Mouse (Mus musculus) midbrain, embryonic 12.5 days (tissue): ENCODE measurements around the gene Mef2b. TPM values are rescaled to one million over a fixed set of nuclear protein-coding genes. Genes with fewer than 3 reads are reported as not detected.

Experiments used
- ATAC-seq: fragments of 200-750 bp; cut with Nextera tagmentation; 2 replicates; pipeline ENCODE4 v1.8.0; 2017; ENCODE audit warnings: low read depth, moderate TSS enrichment, moderate library complexity; ENCODE audit not compliant: low FRiP score
- H3K27ac ChIP-seq: fragments of 300-500 bp; sonication (generic); replicated peaks from 2 replicates; pipeline ENCODE4 v1.5.1; 2016; ENCODE audit warnings: mild to moderate bottlenecking
- H3K27me3 ChIP-seq: fragments of 300-500 bp; sonication (generic); 2 replicates; pipeline ENCODE4 v1.6.1; 2016; ENCODE audit warnings: mild to moderate bottlenecking
- H3K36me3 ChIP-seq: fragments of 300-500 bp; sonication (generic); 2 replicates; pipeline ENCODE4 v1.6.1; 2016
- H3K4me1 ChIP-seq: fragments of 300-500 bp; sonication (generic); 2 replicates; pipeline ENCODE4 v1.6.1; 2016
- H3K4me2 ChIP-seq: fragments of 300-500 bp; sonication (generic); replicated peaks from 2 replicates; pipeline ENCODE4 v1.6.1; 2016; ENCODE audit warnings: mild to moderate bottlenecking, moderate library complexity
- H3K4me3 ChIP-seq: fragments of 300-500 bp; sonication (generic); 2 replicates; pipeline ENCODE4 v1.5.1; 2016; ENCODE audit warnings: mild to moderate bottlenecking
- H3K9ac ChIP-seq: fragments of 300-500 bp; sonication (generic); replicated peaks from 2 replicates; pipeline ENCODE4 v1.6.1; 2016; ENCODE audit warnings: mild to moderate bottlenecking, moderate library complexity
- H3K9me3 ChIP-seq: fragments of 300-500 bp; sonication (generic); 2 replicates; pipeline ENCODE4 v1.6.1; 2016; ENCODE audit warnings: mild to moderate bottlenecking
- WGBS: fragments of 180-500 bp; shearing (Covaris S2); methylation state at CpG from one replicate; pipeline ENCODE4 v1.1.7; 2016; 5-methylcytosine and 5-hydroxymethylcytosine counted together
- polyA plus RNA-seq: library from polyadenylated mRNA; unstranded; fragments of >200 nt; fragmentation: Nextera tagmentation; extraction: Ambion mirVana; gene quantifications from 2 replicates; pipeline ENCODE4 v1.2.1, GENCODE M21; 2016

Gene Mef2b
- polyA plus RNA-seq, 1 experiment from 2014 or later, result 0.19 TPM

DNA sequence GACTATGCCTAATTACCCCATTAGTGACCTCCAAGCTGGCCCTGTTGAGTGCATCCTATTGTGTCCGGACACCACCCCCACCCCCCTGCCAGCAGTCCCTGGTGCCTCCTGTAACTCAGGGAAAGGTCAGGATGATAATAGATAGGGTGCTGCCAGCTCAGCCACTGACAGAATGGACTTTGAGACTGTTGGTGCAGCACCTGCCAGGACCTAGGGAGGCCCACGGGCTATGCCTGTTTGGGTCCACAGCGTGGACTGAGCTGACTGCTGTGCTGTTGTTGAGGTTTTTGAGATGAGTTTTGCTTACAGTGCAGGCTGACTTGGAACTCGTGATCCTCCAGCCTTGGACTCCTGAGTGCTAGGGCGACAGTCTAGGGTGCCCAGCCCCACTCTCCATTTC lies 53.7 kb downstream of the Mef2b start:
- no peak overlapping the region for H3K4me3 ChIP-seq
- no peaks in the 10 kb centered on the region; the same call in 1 of the 2 replicates for H3K27me3 ChIP-seq
- peaks cover 14% of the 10 kb centered on the region; the same call in 1 of the 2 replicates for H3K4me1 ChIP-seq
- H3K9me3 ChIP-seq, result no peaks in the 10 kb centered on the region
- 82% methylated on average over 5 of the region's 5 CpGs for WGBS
- H3K27ac ChIP-seq, result no peak overlapping the region
- H3K4me2 ChIP-seq, result no peak overlapping the region
- no peak overlapping the region for H3K9ac ChIP-seq
- no peaks in the 10 kb centered on the region for H3K36me3 ChIP-seq
- no peak for ATAC-seq

DNA sequence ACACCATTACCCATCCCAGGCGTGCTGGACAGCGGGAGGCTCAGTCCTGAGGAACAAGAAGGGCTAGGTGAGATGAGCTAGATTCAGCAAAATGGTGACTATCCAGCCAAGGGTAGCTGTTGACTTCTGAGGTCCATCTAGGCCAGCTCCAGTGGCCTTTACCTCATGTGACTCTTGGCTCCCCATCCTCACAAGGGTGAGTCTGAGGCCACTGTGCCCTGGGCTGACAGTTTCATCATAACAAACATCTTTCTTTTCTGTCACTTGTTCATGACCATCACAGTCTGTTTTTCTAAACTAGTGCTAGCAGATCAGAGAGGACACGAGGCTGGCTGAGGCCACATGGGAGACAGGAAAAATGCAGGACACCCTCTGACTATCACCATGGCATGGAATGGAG lies 54.7 kb downstream of the Mef2b start:
- H3K4me2 ChIP-seq, result no peak overlapping the region
- H3K4me1 ChIP-seq, result peaks cover 16% of the 10 kb centered on the region; the same call in 1 of the 2 replicates
- H3K27me3 ChIP-seq, result no peaks in the 10 kb centered on the region; the same call in 1 of the 2 replicates
- no peak overlapping the region for H3K9ac ChIP-seq
- H3K36me3 ChIP-seq, result no peaks in the 10 kb centered on the region
- no peak for ATAC-seq
- no peak overlapping the region for H3K27ac ChIP-seq
- no peaks in the 10 kb centered on the region for H3K9me3 ChIP-seq
- H3K4me3 ChIP-seq, result no peak overlapping the region
- 92% methylated on average over 3 of the region's 3 CpGs for WGBS

DNA sequence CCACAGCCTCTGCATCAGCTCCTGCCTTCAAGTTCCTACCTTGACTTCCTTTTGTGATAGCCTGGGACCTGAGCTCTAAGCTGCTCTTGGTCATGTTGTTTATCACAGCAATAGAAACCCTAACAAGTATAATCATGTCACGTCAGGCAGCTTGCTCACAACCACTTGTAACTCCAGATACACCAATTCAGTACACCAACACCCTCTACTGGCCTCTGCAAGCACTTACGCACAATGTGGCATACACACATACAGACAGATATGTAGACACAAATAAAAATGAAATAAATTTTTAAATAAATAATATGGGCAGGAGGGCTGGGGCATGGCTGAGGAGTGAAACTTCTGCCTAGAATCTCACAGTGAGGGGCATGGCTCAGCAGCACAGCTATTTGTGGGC lies 56.3 kb downstream of the Mef2b start:
- no peaks in the 10 kb centered on the region for H3K36me3 ChIP-seq
- H3K4me2 ChIP-seq, result no peak overlapping the region
- WGBS, result 72% methylated on average over 2 of the region's 2 CpGs
- peaks cover 12% of the 10 kb centered on the region for H3K4me1 ChIP-seq
- no peak overlapping the region for H3K9ac ChIP-seq
- H3K27ac ChIP-seq, result no peak overlapping the region
- H3K4me3 ChIP-seq, result no peak overlapping the region
- no peaks in the 10 kb centered on the region for H3K9me3 ChIP-seq
- ATAC-seq, result no peak
- no peaks in the 10 kb centered on the region for H3K27me3 ChIP-seq

GRCm38 (mm10) chr8:70197603-70198002 lies 58.1 kb downstream of the Mef2b start:
- no peak overlapping the region for H3K9ac ChIP-seq
- no peak overlapping the region for H3K27ac ChIP-seq
- no peak for ATAC-seq
- H3K4me2 ChIP-seq, result no peak overlapping the region
- H3K4me3 ChIP-seq, result no peak overlapping the region
- no peaks in the 10 kb centered on the region for H3K36me3 ChIP-seq
- 45% methylated on average over 7 of the region's 7 CpGs for WGBS
- H3K4me1 ChIP-seq, result peaks cover 7% of the 10 kb centered on the region
- no peaks in the 10 kb centered on the region for H3K9me3 ChIP-seq
- H3K27me3 ChIP-seq, result no peaks in the 10 kb centered on the region

GRCm38 (mm10) chr8:70200098-70200681 lies 60.7 kb downstream of the Mef2b start:
- Histone ChIP-seq H3K9me3 (no peaks in the 10 kb centered on the region), H3K27me3 (no peaks in the 10 kb centered on the region), H3K4me2 (no peak overlapping the region), H3K36me3 (no peaks in the 10 kb centered on the region), H3K4me1 (peaks cover 7% of the 10 kb centered on the region), H3K27ac (no peak overlapping the region), H3K4me3 (no peak overlapping the region), H3K9ac (no peak overlapping the region)
- no peak for ATAC-seq
- WGBS, result 75% methylated on average over 5 of the region's 5 CpGs

- H3K9me3 ChIP-seq, result no peaks in the 10 kb centered on the region
- no peak overlapping the region for H3K9ac ChIP-seq
- H3K4me3 ChIP-seq, result no peak overlapping the region
- ATAC-seq, result no peak
- 91% methylated on average over 3 of the region's 3 CpGs for WGBS
- H3K4me2 ChIP-seq, result no peak overlapping the region
- no peaks in the 10 kb centered on the region for H3K27me3 ChIP-seq
- H3K36me3 ChIP-seq, result no peaks in the 10 kb centered on the region
- no peak overlapping the region for H3K27ac ChIP-seq
- peaks cover 7% of the 10 kb centered on the region for H3K4me1 ChIP-seq
Observed at GRCm38 (mm10) chr8:70201417-70201816, 61.9 kb downstream of the Mef2b start.

DNA sequence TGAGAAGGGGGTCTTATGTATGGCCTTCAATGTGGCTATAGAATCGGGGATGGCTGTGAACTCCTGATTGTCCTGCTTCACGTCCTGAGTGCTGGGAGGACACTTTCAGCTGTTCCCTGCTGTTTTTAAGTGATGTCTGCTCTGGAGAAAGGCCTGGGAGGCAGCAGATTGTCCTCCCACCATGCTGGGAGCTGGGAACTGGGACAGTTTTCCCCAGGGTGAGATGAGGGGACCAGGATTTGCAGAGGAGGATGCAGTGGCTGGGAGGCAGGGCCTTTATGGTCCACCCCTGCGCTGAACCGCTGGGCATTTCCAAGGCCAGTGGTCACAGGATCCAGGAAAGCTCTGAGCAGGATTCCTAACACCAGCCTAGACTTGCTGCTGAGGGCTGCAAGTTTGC lies 63.6 kb downstream of the Mef2b start:
- Histone ChIP-seq H3K4me2 (no peak overlapping the region), H3K36me3 (no peaks in the 10 kb centered on the region), H3K4me3 (no peak overlapping the region), H3K27me3 (no peaks in the 10 kb centered on the region), H3K9me3 (no peaks in the 10 kb centered on the region), H3K27ac (no peak overlapping the region), H3K4me1 (peaks cover 4% of the 10 kb centered on the region), H3K9ac (no peak overlapping the region)
- no peak for ATAC-seq
- 79% methylated on average over 4 of the region's 4 CpGs for WGBS

- ATAC-seq, result no peak
- Histone ChIP-seq H3K4me2 (no peak overlapping the region), H3K9ac (no peak overlapping the region), H3K4me3 (no peak overlapping the region), H3K9me3 (no peaks in the 10 kb centered on the region), H3K36me3 (no peaks in the 10 kb centered on the region), H3K27ac (no peak overlapping the region), H3K4me1 (no peaks in the 10 kb centered on the region; the same call in 1 of the 2 replicates), H3K27me3 (peaks cover 3% of the 10 kb centered on the region; the same call in 1 of the 2 replicates)
- WGBS, result 70% methylated on average over 1 of the region's 1 CpGs
Observed at GRCm38 (mm10) chr8:70204757-70205156, 65.2 kb downstream of the Mef2b start.

- H3K4me2 ChIP-seq, result no peak overlapping the region
- H3K27ac ChIP-seq, result no peak overlapping the region
- no peak overlapping the region for H3K4me3 ChIP-seq
- no peak for ATAC-seq
- WGBS, result 19% methylated on average over 1 of the region's 1 CpGs
- H3K27me3 ChIP-seq, result peaks cover 18% of the 10 kb centered on the region
- H3K36me3 ChIP-seq, result no peaks in the 10 kb centered on the region
- peaks cover 10% of the 10 kb centered on the region for H3K4me1 ChIP-seq
- no peak overlapping the region for H3K9ac ChIP-seq
- no peaks in the 10 kb centered on the region for H3K9me3 ChIP-seq
Observed at GRCm38 (mm10) chr8:70208130-70208529, 68.6 kb downstream of the Mef2b start.

DNA sequence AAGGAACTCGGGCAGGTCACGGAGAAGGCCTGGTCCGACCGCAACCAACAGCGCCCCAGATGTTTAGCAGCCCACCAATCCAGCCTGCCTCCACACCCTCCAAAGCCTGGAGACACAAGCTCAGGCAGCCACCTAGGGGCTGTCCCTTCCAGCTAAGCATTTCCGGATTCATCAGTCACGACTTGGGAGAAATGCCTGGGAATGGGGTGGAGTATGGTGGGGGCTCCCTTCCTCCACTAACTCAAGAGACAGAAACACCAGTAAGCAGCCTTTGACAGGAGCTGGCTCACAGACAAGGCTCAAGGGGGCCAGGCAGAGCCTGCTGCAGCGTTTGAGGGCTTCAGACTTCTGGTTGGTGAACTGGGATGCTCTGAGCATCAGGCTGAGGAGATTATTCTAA lies 71.0 kb downstream of the Mef2b start:
- H3K9me3 ChIP-seq, result no peaks in the 10 kb centered on the region
- no peak overlapping the region for H3K4me2 ChIP-seq
- ATAC-seq, result no peak
- 37% methylated on average over 8 of the region's 8 CpGs for WGBS
- no peaks in the 10 kb centered on the region for H3K36me3 ChIP-seq
- peaks cover 12% of the 10 kb centered on the region for H3K4me1 ChIP-seq
- H3K4me3 ChIP-seq, result no peak overlapping the region
- H3K27ac ChIP-seq, result no peak overlapping the region
- H3K9ac ChIP-seq, result no peak overlapping the region
- H3K27me3 ChIP-seq, result peaks cover 32% of the 10 kb centered on the region

DNA sequence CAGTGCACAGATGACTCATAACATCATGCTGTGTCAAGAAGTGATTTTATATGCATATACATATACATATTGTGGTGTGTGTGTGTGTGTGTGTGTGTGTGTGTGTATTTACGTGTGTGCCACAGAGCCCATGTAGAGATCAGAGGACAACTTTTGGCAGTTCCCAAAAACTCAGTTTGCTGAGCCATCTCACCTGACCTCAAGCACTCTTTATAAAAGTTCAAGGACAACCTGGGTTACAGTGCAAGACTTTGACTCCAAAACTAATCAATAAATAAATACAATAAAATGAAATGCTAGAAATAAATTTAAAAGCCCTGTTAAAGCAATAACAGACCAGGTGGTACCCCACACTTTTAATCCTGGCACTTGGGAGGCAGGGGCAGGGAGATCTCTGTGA lies 71.8 kb downstream of the Mef2b start:
- H3K9ac ChIP-seq, result peak overlapping the region; percentile 67
- H3K4me2 ChIP-seq, result peak overlapping the region; percentile 94

GRCm38 (mm10) chr8:70211726-70212111 lies 72.2 kb downstream of the Mef2b start:
- Histone ChIP-seq H3K27ac (no peak overlapping the region), H3K4me3 (peak overlapping the region; percentile 60), H3K27me3 (peaks cover 34% of the 10 kb centered on the region), H3K9ac (peak overlapping the region; percentile 67), H3K4me1 (peaks cover 12% of the 10 kb centered on the region), H3K4me2 (peak overlapping the region; percentile 94), H3K9me3 (no peaks in the 10 kb centered on the region), H3K36me3 (no peaks in the 10 kb centered on the region)
- 1% methylated on average over 31 of the region's 31 CpGs for WGBS
- no peak; the same call in 1 of the 2 replicates for ATAC-seq

More for the DNA sequence above, 71.8 kb downstream of the Mef2b start:
- Histone ChIP-seq H3K36me3 (no peaks in the 10 kb centered on the region), H3K4me3 (peak overlapping the region; percentile 60), H3K27me3 (peaks cover 34% of the 10 kb centered on the region), H3K27ac (no peak overlapping the region), H3K9me3 (no peaks in the 10 kb centered on the region), H3K4me1 (peaks cover 12% of the 10 kb centered on the region)
- 80% methylated on average over 1 of the region's 1 CpGs for WGBS
- ATAC-seq, result no peak
